Mouse (Mus musculus) limb, embryonic 14.5 days (tissue): ENCODE measurements around the gene Arhgap35. TPM values are rescaled to one million over a fixed set of nuclear protein-coding genes. Genes with fewer than 3 reads are reported as not detected.

Source experiments
- ATAC-seq: fragments of 200-750 bp; cut with Nextera tagmentation; 2 replicates; pipeline ENCODE4 v1.8.0; 2017; ENCODE audit warnings: low read depth, moderate number of reproducible peaks, moderate TSS enrichment; ENCODE audit not compliant: low FRiP score
- DNase-seq: peaks from one replicate; pipeline ENCODE4 v3.0.0-alpha.2; 2015; ENCODE audit warnings: low spot score
- H3K27ac ChIP-seq: fragments of 300-500 bp; sonication (generic); replicated peaks from 2 replicates; pipeline ENCODE4 v1.5.1; 2014; ENCODE audit warnings: low read depth, mild to moderate bottlenecking, low read length, moderate library complexity, mixed read lengths
- H3K27me3 ChIP-seq: fragments of 300-500 bp; sonication (generic); 2 replicates; pipeline ENCODE4 v1.6.1; 2014; ENCODE audit warnings: low read length, mixed read lengths; ENCODE audit not compliant: control insufficient read depth, insufficient read depth
- H3K36me3 ChIP-seq: fragments of 300-500 bp; sonication (generic); 2 replicates; pipeline ENCODE4 v1.6.1; 2014; ENCODE audit warnings: mild to moderate bottlenecking, low read length, moderate library complexity, mixed read lengths; ENCODE audit not compliant: control insufficient read depth, insufficient read depth
- H3K4me1 ChIP-seq: fragments of 300-500 bp; sonication (generic); 2 replicates; pipeline ENCODE4 v1.6.1; 2014; ENCODE audit warnings: antibody characterized with exemption, low read length, mixed read lengths; ENCODE audit not compliant: control insufficient read depth, insufficient read depth
- H3K4me2 ChIP-seq: fragments of 300-500 bp; sonication (generic); replicated peaks from 2 replicates; pipeline ENCODE4 v1.6.1; 2014; ENCODE audit warnings: low read depth, mild to moderate bottlenecking, low read length, moderate library complexity; ENCODE audit not compliant: severe bottlenecking
- H3K4me3 ChIP-seq: fragments of 300-500 bp; sonication (generic); replicated peaks from 2 replicates; pipeline ENCODE4 v1.5.1; 2014; ENCODE audit warnings: low read length
- H3K9ac ChIP-seq: fragments of 300-500 bp; sonication (generic); 2 replicates; pipeline ENCODE4 v1.6.1; 2014; ENCODE audit warnings: mild to moderate bottlenecking, low read depth, low read length, moderate library complexity; ENCODE audit not compliant: severe bottlenecking
- H3K9me3 ChIP-seq: fragments of 300-500 bp; sonication (generic); 2 replicates; pipeline ENCODE4 v1.6.1; 2016; ENCODE audit warnings: low read length; ENCODE audit not compliant: control insufficient read depth
- POLR2A ChIP-seq: fragments of 200-500 bp; IDR thresholded peaks from 2 replicates; pipeline ENCODE4 v1.8.0; 2012; ENCODE audit warnings: inconsistent platforms, mild to moderate bottlenecking, moderate library complexity, borderline replicate concordance; ENCODE audit not compliant: insufficient read depth, insufficient read length; ENCODE audit errors: extremely low read depth
- WGBS: fragments of 180-500 bp; shearing (Covaris S2); extraction: QIAGEN DNeasy Blood & Tissue Kit; methylation state at CpG from one replicate; pipeline ENCODE4 v1.1.7; 2014; 5-methylcytosine and 5-hydroxymethylcytosine counted together
- polyA plus RNA-seq, 2 experiments: library from polyadenylated mRNA; depleted of rRNA in 1 of 2; stranded (reverse) in 1 of 2; unstranded in 1 of 2; fragments of >200 nt; fragmentation: Nextera tagmentation in 1 of 2; extraction: Ambion mirVana in 1 of 2; gene quantifications; 2 replicates each; pipeline versions ENCODE4 v1.2.1 to v1.2.3; 2012 to 2014

Arhgap35 gene
- polyA plus RNA-seq, 2 experiments: 23.0 to 24.7 TPM

GRCm38 (mm10) chr7:16551581-16551980 is 63.2 kb downstream of the Arhgap35 start:
- Histone ChIP-seq H3K36me3 (peaks cover 21% of the 10 kb centered on the region), H3K4me2 (no peak overlapping the region), H3K4me3 (no peak overlapping the region), H3K9me3 (no peaks in the 10 kb centered on the region), H3K9ac (no peak overlapping the region), H3K27me3 (no peaks in the 10 kb centered on the region), H3K4me1 (no peaks in the 10 kb centered on the region), H3K27ac (no peak overlapping the region)
- DNase-seq: no peak
- ATAC-seq: no peak
- no peak for TF ChIP-seq POLR2A
- WGBS: 94% methylated on average over 1 of the region's 1 CpGs

- H3K27ac ChIP-seq: no peak overlapping the region
- no peaks in the 10 kb centered on the region for H3K27me3 ChIP-seq
- 84% methylated on average over 1 of the region's 1 CpGs for WGBS
- H3K36me3 ChIP-seq: peaks cover 33% of the 10 kb centered on the region
- ATAC-seq (no peak), DNase-seq (no peak)
- no peak for TF ChIP-seq POLR2A
- no peak overlapping the region for H3K4me3 ChIP-seq
- H3K9ac ChIP-seq: no peak overlapping the region
- no peak overlapping the region for H3K4me2 ChIP-seq
- no peaks in the 10 kb centered on the region for H3K9me3 ChIP-seq
- peaks cover 11% of the 10 kb centered on the region for H3K4me1 ChIP-seq
Measured at GRCm38 (mm10) chr7:16549299-16549698, 65.5 kb downstream of the Arhgap35 start.

GRCm38 (mm10) chr7:16544770-16545169 is 70.0 kb downstream of the Arhgap35 start:
- Histone ChIP-seq H3K27ac (no peak overlapping the region), H3K36me3 (peaks cover 42% of the 10 kb centered on the region), H3K27me3 (no peaks in the 10 kb centered on the region), H3K9me3 (no peaks in the 10 kb centered on the region), H3K4me1 (peaks cover 14% of the 10 kb centered on the region), H3K9ac (no peak overlapping the region), H3K4me3 (no peak overlapping the region), H3K4me2 (no peak overlapping the region)
- TF ChIP-seq POLR2A: no peak
- 31% methylated on average over 8 of the region's 8 CpGs for WGBS
- DNase-seq: peak; percentile 80
- ATAC-seq: peak; percentile 89

GRCm38 (mm10) chr7:16537220-16537903 is 77.4 kb downstream of the Arhgap35 start:
- Histone ChIP-seq H3K9me3 (no peaks in the 10 kb centered on the region), H3K4me1 (no peaks in the 10 kb centered on the region), H3K4me2 (no peak overlapping the region), H3K36me3 (peaks cover 49% of the 10 kb centered on the region), H3K4me3 (no peak overlapping the region), H3K9ac (no peak overlapping the region), H3K27me3 (no peaks in the 10 kb centered on the region), H3K27ac (no peak overlapping the region)
- DNase-seq (no peak), ATAC-seq (no peak)
- WGBS: 81% methylated on average over 5 of the region's 5 CpGs
- TF ChIP-seq POLR2A: no peak

- WGBS: 94% methylated on average over 2 of the region's 2 CpGs
- Histone ChIP-seq H3K27ac (no peak overlapping the region), H3K4me3 (no peak overlapping the region), H3K4me1 (no peaks in the 10 kb centered on the region), H3K9me3 (no peaks in the 10 kb centered on the region), H3K9ac (no peak overlapping the region), H3K4me2 (no peak overlapping the region), H3K36me3 (peaks cover 14% of the 10 kb centered on the region), H3K27me3 (no peaks in the 10 kb centered on the region)
- no peak for ATAC-seq
- no peak for DNase-seq
- no peak for TF ChIP-seq POLR2A
Measured at GRCm38 (mm10) chr7:16525995-16526394, 88.8 kb downstream of the Arhgap35 start.
